Mouse (Mus musculus) stomach, embryonic 14.5 days (tissue): ENCODE data around the gene Pcyt1b. TPM values are rescaled to one million over a fixed set of nuclear protein-coding genes. Genes with fewer than 3 reads are reported as not detected.
A peak's percentile ranks its signal among the peaks of the same experiment; 100 is the strongest.

Source experiments
- ATAC-seq: fragments of 200-750 bp; cut with Nextera tagmentation; 2 replicates; pipeline ENCODE4 v1.8.0; 2017; ENCODE audit warnings: low read depth, moderate TSS enrichment; ENCODE audit not compliant: insufficient number of reproducible peaks, insufficient read depth, low FRiP score
- H3K27ac ChIP-seq: fragments of 300-500 bp; sonication (generic); 2 replicates; pipeline ENCODE4 v1.5.1; 2014; ENCODE audit warnings: mild to moderate bottlenecking, low read length, moderate library complexity, mixed read lengths
- H3K27me3 ChIP-seq: fragments of 300-500 bp; sonication (generic); 2 replicates; pipeline ENCODE4 v1.6.1; 2014; ENCODE audit warnings: low read length, control low read depth, mixed read lengths; ENCODE audit not compliant: control insufficient read depth, insufficient read depth
- H3K36me3 ChIP-seq: fragments of 300-500 bp; sonication (generic); 2 replicates; pipeline ENCODE4 v1.6.1; 2014; ENCODE audit warnings: mild to moderate bottlenecking, control low read depth, low read length, moderate library complexity, mixed read lengths; ENCODE audit not compliant: control insufficient read depth, insufficient read depth
- H3K4me1 ChIP-seq: fragments of 300-500 bp; sonication (generic); 2 replicates; pipeline ENCODE4 v1.6.1; 2014; ENCODE audit warnings: low read length, control low read depth, mixed read lengths; ENCODE audit not compliant: control insufficient read depth, insufficient read depth
- H3K4me2 ChIP-seq: fragments of 300-500 bp; sonication (generic); replicated peaks from 2 replicates; pipeline ENCODE4 v1.6.1; 2014; ENCODE audit warnings: low read depth, low read length, control low read depth
- H3K4me3 ChIP-seq: fragments of 300-500 bp; sonication (generic); 2 replicates; pipeline ENCODE4 v1.5.1; 2014; ENCODE audit warnings: low read depth, low read length, control low read depth
- H3K9ac ChIP-seq: fragments of 300-500 bp; sonication (generic); replicated peaks from 2 replicates; pipeline ENCODE4 v1.6.1; 2014; ENCODE audit warnings: low read depth, mild to moderate bottlenecking, control low read depth, low read length, moderate library complexity, mixed read lengths
- H3K9me3 ChIP-seq: fragments of 300-500 bp; sonication (generic); 2 replicates; pipeline ENCODE4 v1.6.1; 2016; ENCODE audit warnings: low read depth, low read length, control low read depth; ENCODE audit not compliant: control insufficient read depth
- WGBS: fragments of 180-500 bp; shearing (Covaris S2); extraction: QIAGEN DNeasy Blood & Tissue Kit; methylation state at CpG from one replicate; pipeline ENCODE4 v1.1.7; 2014; 5-methylcytosine and 5-hydroxymethylcytosine counted together
- polyA plus RNA-seq: library from polyadenylated mRNA; unstranded; fragments of >200 nt; fragmentation: Nextera tagmentation; extraction: Ambion mirVana; gene quantifications from 2 replicates; pipeline ENCODE4 v1.2.1, GENCODE M21; 2014

Pcyt1b gene
- polyA plus RNA-seq: 2.7 and 2.8 TPM in 2 replicates

DNA sequence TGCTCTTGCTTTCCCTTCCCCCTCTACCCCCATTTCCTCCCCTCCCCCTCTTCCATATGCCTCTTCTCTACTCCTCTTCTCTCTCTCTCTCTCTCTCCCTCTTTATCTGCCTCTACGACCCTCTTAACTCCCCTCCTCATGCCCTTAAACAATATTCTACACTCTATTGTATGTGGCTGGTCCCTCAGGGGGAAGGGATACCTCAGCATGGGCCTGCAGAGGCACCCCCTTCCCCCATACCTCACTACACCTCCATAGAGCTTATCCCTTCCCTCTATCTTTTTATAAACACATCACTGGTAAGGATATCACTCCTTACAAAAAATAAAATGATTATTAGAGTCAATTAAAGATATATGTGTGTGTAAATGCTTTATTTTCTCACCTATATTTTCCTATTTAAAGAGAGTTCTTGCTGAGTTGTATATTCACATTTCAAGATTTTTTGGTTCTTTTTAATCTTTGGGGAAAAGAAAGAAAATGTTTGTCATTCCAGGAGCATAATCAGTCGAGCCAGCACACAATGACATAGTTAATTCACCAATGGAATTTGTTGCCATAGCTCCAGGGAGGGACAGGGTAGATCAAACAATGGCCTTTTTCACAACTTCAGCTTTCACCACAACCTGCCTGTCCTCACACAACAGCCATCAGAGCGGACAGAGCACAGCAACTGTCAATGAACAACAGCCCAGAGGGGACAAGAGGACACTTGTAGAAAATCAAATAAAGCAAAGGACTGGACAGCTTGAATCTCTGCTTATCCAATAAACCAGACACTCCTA, at the start of gene Pcyt1b:
Gene Pcyt1b, plus strand, starts transcription at position 646 of the 785 bp plus-strand sequence.
- Histone ChIP-seq H3K4me1 (no peaks in the 10 kb centered on the region), H3K4me2 (no peak within 1 kb of the TSS), H3K4me3 (no peak within 1 kb of the TSS), H3K9me3 (no peaks in the 10 kb centered on the region), H3K9ac (no peak within 1 kb of the TSS), H3K27ac (no peak within 1 kb of the TSS), H3K36me3 (no peaks in the 10 kb centered on the region), H3K27me3 (no peaks in the 10 kb centered on the region)
- 30% methylated on average over 3 of the region's 3 CpGs for WGBS
- ATAC-seq: no peak

GRCm38 (mm10) chrX:93630256-93630655, 24.4 kb upstream of the Pcyt1b start:
- no peak overlapping the region for H3K27ac ChIP-seq
- H3K4me3 ChIP-seq: no peak overlapping the region
- 0 out of 2 replicates have a peak overlapping the region, but pooled peaks have one; percentile 36 for H3K4me2 ChIP-seq
- no peaks in the 10 kb centered on the region for H3K4me1 ChIP-seq
- no peaks in the 10 kb centered on the region for H3K36me3 ChIP-seq
- no peaks in the 10 kb centered on the region for H3K9me3 ChIP-seq
- no peak for ATAC-seq
- H3K9ac ChIP-seq: no peak overlapping the region
- WGBS: 64% methylated on average over 1 of the region's 1 CpGs
- H3K27me3 ChIP-seq: no peaks in the 10 kb centered on the region

DNA sequence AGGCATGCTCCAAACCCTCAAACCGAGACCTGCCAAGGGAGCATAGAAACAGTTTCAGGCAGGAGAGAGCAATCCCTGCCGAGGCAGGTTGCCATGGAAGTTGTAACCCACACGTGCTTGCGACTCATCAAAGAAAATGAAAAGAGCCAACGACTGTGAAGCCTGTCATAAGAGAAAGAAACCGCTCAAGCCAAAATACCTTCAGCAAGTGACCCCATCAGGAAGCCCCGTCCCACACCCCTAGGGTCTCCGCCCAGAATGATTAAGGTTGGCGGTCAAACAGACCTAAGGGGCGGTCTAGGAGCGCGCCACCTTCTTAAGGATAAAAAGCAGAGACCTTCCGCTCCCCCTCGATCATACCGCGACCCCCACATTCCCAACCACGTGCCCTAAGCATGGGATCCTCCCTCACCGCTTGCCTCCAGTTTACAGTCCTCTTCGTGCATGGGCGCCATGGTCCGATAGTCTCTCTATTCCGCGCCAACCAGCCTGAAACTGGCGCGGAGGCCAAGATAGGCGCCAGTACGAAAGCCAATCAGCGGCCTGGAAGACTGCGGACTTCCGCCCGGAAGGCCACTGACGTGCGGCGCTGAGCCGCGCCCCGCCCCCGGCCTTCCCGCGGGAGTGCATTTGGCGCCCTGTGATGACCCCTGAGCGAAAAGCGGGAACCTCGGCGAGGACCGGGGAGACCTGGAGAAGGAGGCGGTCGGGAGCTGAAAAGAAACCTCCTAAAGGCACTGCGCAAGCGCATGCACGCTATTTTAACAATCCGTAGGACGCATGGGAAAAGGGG, 22.8 kb upstream of the Pcyt1b start, which contains the start of gene Pola1:
Gene Pola1, minus strand, starts transcription at position 499 of the 793 bp plus-strand sequence.
- Histone ChIP-seq H3K4me2 (peak within 1 kb of the TSS; percentile 36), H3K27me3 (no peaks in the 10 kb centered on the region), H3K27ac (peak within 1 kb of the TSS; percentile 35; the same call in 1 of the 2 replicates), H3K9ac (peak within 1 kb of the TSS; percentile 22; the same call in 1 of the 2 replicates), H3K4me3 (peak within 1 kb of the TSS; percentile 53), H3K4me1 (no peaks in the 10 kb centered on the region), H3K9me3 (no peaks in the 10 kb centered on the region), H3K36me3 (no peaks in the 10 kb centered on the region)
- WGBS: 18% methylated on average over 53 of the region's 53 CpGs
- ATAC-seq: peak; percentile 96

DNA sequence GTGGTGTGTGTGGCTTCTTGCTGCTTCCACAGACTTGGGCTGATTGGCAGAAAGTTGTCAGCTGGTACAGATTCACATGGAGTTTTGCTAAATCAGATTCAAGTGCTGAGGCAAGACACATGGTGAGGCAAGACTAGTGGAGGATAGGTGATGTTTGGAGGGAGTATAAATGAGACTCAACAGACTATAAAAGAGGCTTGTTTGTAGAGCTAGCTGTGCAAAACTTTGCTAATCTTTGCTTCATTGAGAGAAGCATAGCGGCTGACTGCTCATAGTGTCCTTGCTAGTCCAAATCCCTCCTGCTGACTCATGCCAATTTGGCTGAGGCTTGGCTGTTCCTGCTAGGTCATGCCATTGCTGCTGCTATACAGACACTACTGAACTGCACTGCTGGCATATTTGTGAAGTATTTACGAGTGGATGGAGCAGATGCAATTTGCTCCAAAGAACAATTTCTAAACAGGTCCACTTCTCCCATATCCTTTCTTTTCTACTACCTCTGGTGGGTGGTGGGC, 19.7 kb upstream of the Pcyt1b start:
- H3K4me2 ChIP-seq: no peak overlapping the region
- 77% methylated on average over 2 of the region's 2 CpGs for WGBS
- H3K36me3 ChIP-seq: no peaks in the 10 kb centered on the region
- no peak overlapping the region for H3K27ac ChIP-seq
- no peaks in the 10 kb centered on the region for H3K4me1 ChIP-seq
- no peak for ATAC-seq
- no peaks in the 10 kb centered on the region for H3K27me3 ChIP-seq
- H3K9ac ChIP-seq: no peak overlapping the region
- H3K9me3 ChIP-seq: no peaks in the 10 kb centered on the region
- H3K4me3 ChIP-seq: no peak overlapping the region

DNA sequence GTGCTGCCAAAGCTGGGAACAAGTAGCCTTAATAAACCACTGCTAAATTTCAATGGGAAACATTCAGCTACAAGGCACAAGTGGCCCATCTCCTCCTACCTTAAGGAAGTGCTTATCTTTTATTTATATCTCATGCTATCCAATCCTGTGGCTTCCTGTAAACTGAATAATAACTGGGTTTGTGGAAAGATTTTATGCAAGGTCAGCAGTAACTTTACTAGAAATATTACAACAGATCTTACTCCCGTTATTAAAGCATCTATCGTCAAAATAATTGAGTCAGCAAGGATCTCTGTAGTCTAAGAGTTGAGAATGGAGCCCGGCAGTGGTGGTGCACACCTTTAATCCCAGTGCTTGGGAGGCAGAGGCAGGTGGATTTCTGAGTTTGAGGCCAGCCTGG, 11.1 kb upstream of the Pcyt1b start:
- Histone ChIP-seq H3K9ac (no peak overlapping the region), H3K36me3 (no peaks in the 10 kb centered on the region), H3K4me3 (no peak overlapping the region), H3K27me3 (no peaks in the 10 kb centered on the region), H3K9me3 (no peaks in the 10 kb centered on the region), H3K4me2 (no peak overlapping the region), H3K4me1 (no peaks in the 10 kb centered on the region), H3K27ac (no peak overlapping the region)
- WGBS: 84% methylated on average over 3 of the region's 3 CpGs
- ATAC-seq: no peak

DNA sequence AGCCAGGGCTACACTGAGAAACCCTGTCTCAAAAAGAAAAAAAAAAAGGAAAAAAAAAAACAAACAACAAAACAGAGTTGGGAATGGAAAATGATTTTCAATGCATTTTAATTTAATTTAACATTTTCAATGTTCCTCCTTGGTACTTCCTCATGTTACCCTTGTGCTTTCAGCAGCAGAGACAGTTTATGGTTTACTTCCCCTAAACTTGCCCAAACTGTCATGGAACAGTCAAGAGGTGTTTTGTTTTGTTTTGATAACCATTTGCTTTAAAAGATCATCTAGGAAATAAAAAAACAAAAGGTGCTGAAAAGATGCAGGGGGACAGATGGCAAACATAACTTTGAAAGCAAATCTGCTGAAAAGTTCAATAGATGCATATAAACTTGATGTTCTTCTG, 10.6 kb upstream of the Pcyt1b start:
- Histone ChIP-seq H3K4me1 (no peaks in the 10 kb centered on the region), H3K9me3 (no peaks in the 10 kb centered on the region), H3K27ac (no peak overlapping the region), H3K9ac (no peak overlapping the region), H3K4me2 (no peak overlapping the region), H3K4me3 (no peak overlapping the region), H3K27me3 (no peaks in the 10 kb centered on the region), H3K36me3 (no peaks in the 10 kb centered on the region)
- no peak for ATAC-seq

DNA sequence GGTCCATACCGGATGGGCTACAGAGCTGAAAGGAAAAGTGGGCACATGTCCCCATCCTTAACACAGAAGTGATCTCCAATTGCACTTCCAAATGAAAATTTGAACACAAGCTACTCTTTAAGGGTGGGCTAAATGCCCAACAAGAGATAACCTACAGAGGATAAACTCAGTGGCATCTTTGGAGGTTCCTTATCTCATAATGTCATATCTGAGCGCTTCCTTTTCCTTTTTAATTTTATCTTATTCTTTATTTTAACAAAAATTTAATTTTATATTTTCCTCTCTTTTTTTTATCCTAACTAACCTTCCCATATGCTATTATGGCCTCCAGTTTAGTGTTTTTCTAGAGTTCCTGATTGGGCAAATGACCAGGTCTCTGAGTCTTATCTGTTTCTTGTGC, 3.9 kb upstream of the Pcyt1b start:
- 86% methylated on average over 2 of the region's 2 CpGs for WGBS
- H3K9me3 ChIP-seq: no peaks in the 10 kb centered on the region
- no peaks in the 10 kb centered on the region for H3K4me1 ChIP-seq
- no peak overlapping the region for H3K9ac ChIP-seq
- H3K4me3 ChIP-seq: no peak overlapping the region
- no peak for ATAC-seq
- no peak overlapping the region for H3K27ac ChIP-seq
- H3K4me2 ChIP-seq: no peak overlapping the region
- no peaks in the 10 kb centered on the region for H3K27me3 ChIP-seq
- H3K36me3 ChIP-seq: no peaks in the 10 kb centered on the region

DNA sequence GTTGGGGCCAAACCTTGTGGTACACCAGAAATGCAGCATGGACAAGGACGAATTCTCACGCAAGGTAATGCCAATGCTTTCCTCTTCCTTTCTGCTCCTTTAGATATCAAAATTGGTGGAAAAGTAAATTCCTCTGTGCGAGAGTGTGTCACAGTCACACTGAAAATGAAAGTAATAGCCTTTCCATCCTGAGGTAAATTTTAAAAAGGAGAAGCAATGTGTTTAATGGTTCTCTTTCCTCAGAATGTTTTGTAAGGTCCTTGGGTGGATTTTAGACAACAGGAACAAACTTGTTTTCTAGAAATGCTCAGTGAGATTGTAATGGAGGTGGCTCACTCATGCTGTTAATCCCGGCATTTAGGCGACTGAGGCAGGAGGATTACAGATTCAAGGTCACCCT, 490 bp downstream of the Pcyt1b start:
- no peaks in the 10 kb centered on the region for H3K9me3 ChIP-seq
- ATAC-seq: no peak
- H3K36me3 ChIP-seq: no peaks in the 10 kb centered on the region
- H3K27ac ChIP-seq: no peak overlapping the region
- H3K4me1 ChIP-seq: no peaks in the 10 kb centered on the region
- no peak overlapping the region for H3K4me2 ChIP-seq
- H3K27me3 ChIP-seq: no peaks in the 10 kb centered on the region
- H3K9ac ChIP-seq: no peak overlapping the region
- H3K4me3 ChIP-seq: no peak overlapping the region
- WGBS: 78% methylated on average over 5 of the region's 5 CpGs
